25 mouse cellular contexts compared by ENCODE assay signal in genomic region chr9:62778721-62779120, GRCm38 (mm10). TPM values are rescaled to one million over a fixed set of nuclear protein-coding genes. Genes with fewer than 3 reads are reported as not detected.
A peak's percentile ranks its signal among the peaks of the same experiment; 100 is the strongest.
DNase-seq lines count a peak whose midpoint lies in the region; ATAC-seq lines count a peak whose summit lies in the region.
"Had no signal": no experiment of that assay in that cellular context is flagged by ENCODE, and none has a peak within 500 bp of the region (broad histone marks: within the 10 kb centered on the region; RNA-seq: fewer than 3 reads in every experiment).

No protein-coding gene starts in this region.

- DNase-seq in heart, adult 8-10 months (ENCODE audit: low spot score): no peak
- DNase-seq in lung, postnatal 36 days: no peak
- DNase-seq in limb, embryonic 10.5 days (ENCODE audit: low spot score): no peak
- no peak for DNase-seq in left cerebral cortex, adult 8-10 months (ENCODE audit: low spot score in 2 of 2)
- DNase-seq: adrenal gland, postnatal 25 days; cerebellum, adult 2 months; cerebellum, postnatal 25 days; heart, adult 2 months; heart, postnatal 14 days; kidney, postnatal 14 days; left cerebral cortex, postnatal 4 days; thymus, postnatal 25 days had no signal

- H3K36me3 ChIP-seq in heart, embryonic 15.5 days: no peaks in the 10 kb centered on the region
- H3K36me3 ChIP-seq in lung, embryonic 16.5 days (ENCODE audit: control insufficient read depth, insufficient read depth, low read length): no peaks in the 10 kb centered on the region
- no peaks in the 10 kb centered on the region for H3K36me3 ChIP-seq in limb, embryonic 10.5 days
- no peaks in the 10 kb centered on the region for H3K36me3 ChIP-seq in stomach, embryonic 15.5 days
- H3K36me3 ChIP-seq in intestine, embryonic 16.5 days (ENCODE audit: control insufficient read depth, insufficient read depth, low read length): no peaks in the 10 kb centered on the region
- H3K36me3 ChIP-seq: heart, embryonic 13.5 days; hindbrain, embryonic 10.5 days; intestine, embryonic 15.5 days; liver, embryonic 15.5 days; neural tube, embryonic 13.5 days had no signal

- H3K27ac ChIP-seq in heart, embryonic 15.5 days: peak overlapping the region; percentile 11; the same call in 1 of the 2 replicates
- H3K27ac ChIP-seq in lung, embryonic 16.5 days (ENCODE audit: low read length): peak overlapping the region; percentile 9; the same call in 1 of the 2 replicates
- 0 out of 2 replicates have a peak overlapping the region, but pooled peaks have one; percentile 8 for H3K27ac ChIP-seq in limb, embryonic 10.5 days
- 0 out of 2 replicates have a peak overlapping the region, but pooled peaks have one; percentile 23 for H3K27ac ChIP-seq in stomach, embryonic 15.5 days
- H3K27ac ChIP-seq in intestine, embryonic 16.5 days (ENCODE audit: low read length): no peak overlapping the region
- H3K27ac ChIP-seq: heart, adult 2 months; heart, embryonic 13.5 days; hindbrain, embryonic 10.5 days; intestine, embryonic 15.5 days; liver, embryonic 15.5 days; neural tube, embryonic 13.5 days had no signal

- ATAC-seq in heart, embryonic 15.5 days (replicated peaks; ENCODE audit: insufficient number of reproducible peaks, insufficient read depth, low FRiP score, low read depth): no peak
- peak; percentile 29; the same call in 1 of the 2 replicates for ATAC-seq in lung, embryonic 16.5 days (ENCODE audit: low read depth)
- no peak for ATAC-seq in stomach, embryonic 15.5 days (ENCODE audit: insufficient read depth, low FRiP score, low read depth)
- ATAC-seq in intestine, embryonic 16.5 days: no peak
- ATAC-seq: forebrain, embryonic 16.5 days; hindbrain, embryonic 16.5 days; intestine, embryonic 15.5 days; lung, postnatal 0 days had no signal

- H3K9me3 ChIP-seq in heart, embryonic 15.5 days (replicated peaks): no peaks in the 10 kb centered on the region
- no peaks in the 10 kb centered on the region for H3K9me3 ChIP-seq in lung, embryonic 16.5 days (ENCODE audit: control insufficient read depth, low read length)
- H3K9me3 ChIP-seq in limb, embryonic 10.5 days (replicated peaks): no peaks in the 10 kb centered on the region
- H3K9me3 ChIP-seq in stomach, embryonic 15.5 days: no peaks in the 10 kb centered on the region
- H3K9me3 ChIP-seq in intestine, embryonic 16.5 days (ENCODE audit: control insufficient read depth, low read length): no peaks in the 10 kb centered on the region
- H3K9me3 ChIP-seq: heart, embryonic 13.5 days; hindbrain, embryonic 10.5 days; intestine, embryonic 15.5 days; liver, embryonic 15.5 days; neural tube, embryonic 13.5 days had no signal

- no peak overlapping the region for H3K4me3 ChIP-seq in heart, embryonic 15.5 days
- H3K4me3 ChIP-seq in lung, embryonic 16.5 days (ENCODE audit: low read length): no peak overlapping the region
- no peak overlapping the region for H3K4me3 ChIP-seq in limb, embryonic 10.5 days
- no peak overlapping the region for H3K4me3 ChIP-seq in stomach, embryonic 15.5 days (replicated peaks)
- H3K4me3 ChIP-seq in intestine, embryonic 16.5 days (ENCODE audit: low read length): no peak overlapping the region
- H3K4me3 ChIP-seq: heart, adult 2 months; heart, embryonic 13.5 days; hindbrain, embryonic 10.5 days; intestine, embryonic 15.5 days; liver, embryonic 15.5 days; neural tube, embryonic 13.5 days had no signal

- H3K27me3 ChIP-seq in heart, embryonic 15.5 days: no peaks in the 10 kb centered on the region
- no peaks in the 10 kb centered on the region for H3K27me3 ChIP-seq in lung, embryonic 16.5 days (ENCODE audit: control insufficient read depth, insufficient read depth, low read depth, low read length)
- no peaks in the 10 kb centered on the region for H3K27me3 ChIP-seq in limb, embryonic 10.5 days (ENCODE audit: low read depth, poor library complexity, severe bottlenecking)
- H3K27me3 ChIP-seq in stomach, embryonic 15.5 days (replicated peaks): no peaks in the 10 kb centered on the region
- no peaks in the 10 kb centered on the region for H3K27me3 ChIP-seq in intestine, embryonic 16.5 days (replicated peaks; ENCODE audit: control insufficient read depth, insufficient read depth, low read length)
- H3K27me3 ChIP-seq: heart, embryonic 13.5 days; intestine, embryonic 15.5 days; liver, embryonic 15.5 days; neural tube, embryonic 13.5 days had no signal

- 52% methylated on average over 9 of the region's 9 CpGs for WGBS in heart, embryonic 15.5 days
- 69% methylated on average over 9 of the region's 9 CpGs for WGBS in lung, embryonic 16.5 days
- 93% methylated on average over 9 of the region's 9 CpGs for WGBS in limb, embryonic 10.5 days
- WGBS in stomach, embryonic 15.5 days: 73% methylated on average over 9 of the region's 9 CpGs
- 74% methylated on average over 9 of the region's 9 CpGs for WGBS in intestine, embryonic 16.5 days

- no peak overlapping the region for H3K4me2 ChIP-seq in heart, embryonic 15.5 days
- H3K4me2 ChIP-seq in lung, embryonic 16.5 days (ENCODE audit: low read depth, low read length): no peak overlapping the region
- no peak overlapping the region for H3K4me2 ChIP-seq in stomach, embryonic 15.5 days
- H3K4me2 ChIP-seq in intestine, embryonic 16.5 days (ENCODE audit: low read depth, low read length): no peak overlapping the region
- H3K4me2 ChIP-seq: heart, embryonic 13.5 days; intestine, embryonic 15.5 days; liver, embryonic 15.5 days; midbrain, embryonic 11.5 days; neural tube, embryonic 13.5 days had no signal

- no peak overlapping the region for H3K9ac ChIP-seq in heart, embryonic 15.5 days
- 0 out of 2 replicates have a peak overlapping the region, but pooled peaks have one; percentile 13 for H3K9ac ChIP-seq in lung, embryonic 16.5 days (ENCODE audit: low read length)
- H3K9ac ChIP-seq in stomach, embryonic 15.5 days: no peak overlapping the region
- H3K9ac ChIP-seq in intestine, embryonic 16.5 days (ENCODE audit: low read depth, low read length): no peak overlapping the region
- H3K9ac ChIP-seq: heart, embryonic 13.5 days; intestine, embryonic 15.5 days; liver, embryonic 15.5 days; neural tube, embryonic 13.5 days had no signal

- peaks cover 23% of the 10 kb centered on the region for H3K4me1 ChIP-seq in heart, embryonic 15.5 days (replicated peaks)
- H3K4me1 ChIP-seq in lung, embryonic 16.5 days (replicated peaks; ENCODE audit: control insufficient read depth, insufficient read depth, low read length): peaks cover 16% of the 10 kb centered on the region
- peaks cover 28% of the 10 kb centered on the region for H3K4me1 ChIP-seq in limb, embryonic 10.5 days
- 0 out of 2 replicates have a peak, but pooled peaks cover 3% of the 10 kb centered on the region for H3K4me1 ChIP-seq in stomach, embryonic 15.5 days
- H3K4me1 ChIP-seq in intestine, embryonic 16.5 days (ENCODE audit: control insufficient read depth, insufficient read depth, low read length): 0 out of 2 replicates have a peak, but pooled peaks cover 3% of the 10 kb centered on the region

RNA-seq across cellular contexts. Expression of gene Fem1b, which starts 33.0 kb away (rescaled TPM):
- polyA plus RNA-seq in heart, embryonic 15.5 days (2015; fragmentation: Nextera tagmentation; extraction: Ambion mirVana): 11.4 and 14.8 TPM in 2 replicates
- total RNA-seq in heart, adult 8-10 months (2022): 10 to 100 TPM; 13.7 to 14.5 (median 14.1) TPM
- polyA plus RNA-seq in lung, embryonic 16.5 days (2015; fragmentation: Nextera tagmentation; extraction: Ambion mirVana): 18.7 and 19.8 TPM in 2 replicates
- polyA plus RNA-seq in limb, embryonic 10.5 days (2016; fragmentation: Nextera tagmentation; extraction: Ambion mirVana): 27.3 and 30.3 TPM in 2 replicates
- 17.1 and 18.7 TPM in 2 replicates for polyA plus RNA-seq in stomach, embryonic 15.5 days (2015; fragmentation: Nextera tagmentation; extraction: Ambion mirVana)
- polyA plus RNA-seq in intestine, embryonic 16.5 days (2015; fragmentation: Nextera tagmentation; extraction: Ambion mirVana): 12.2 and 12.5 TPM in 2 replicates
- 100 to 1,000 TPM in 1 of 4 experiments, 10 to 100 TPM in 3; 88.3 to 100 (median 93.1) TPM for total RNA-seq in left cerebral cortex, adult 8-10 months (2022)

RNA-seq across cellular contexts. Expression of gene Cln6, which starts 59.9 kb away (rescaled TPM):
- polyA plus RNA-seq in heart, embryonic 15.5 days (2015; fragmentation: Nextera tagmentation; extraction: Ambion mirVana): 14.1 and 18.0 TPM in 2 replicates
- 10 to 100 TPM; 23.9 to 28.4 (median 26.4) TPM for total RNA-seq in heart, adult 8-10 months (2022)
- 23.3 and 24.1 TPM in 2 replicates for polyA plus RNA-seq in lung, embryonic 16.5 days (2015; fragmentation: Nextera tagmentation; extraction: Ambion mirVana)
- polyA plus RNA-seq in limb, embryonic 10.5 days (2016; fragmentation: Nextera tagmentation; extraction: Ambion mirVana): 16.4 and 18.5 TPM in 2 replicates
- 22.3 and 24.3 TPM in 2 replicates for polyA plus RNA-seq in stomach, embryonic 15.5 days (2015; fragmentation: Nextera tagmentation; extraction: Ambion mirVana)
- polyA plus RNA-seq in intestine, embryonic 16.5 days (2015; fragmentation: Nextera tagmentation; extraction: Ambion mirVana): 34.9 and 40.2 TPM in 2 replicates
- total RNA-seq in left cerebral cortex, adult 8-10 months (2022): 10 to 100 TPM; 14.2 to 20.1 (median 15.6) TPM
